Mouse (Mus musculus) stomach, postnatal 0 days (tissue): ENCODE data around the gene Rab11fip4. TPM values are rescaled to one million over a fixed set of nuclear protein-coding genes. Genes with fewer than 3 reads are reported as not detected.

Source experiments
- ATAC-seq: fragments of 200-750 bp; cut with Nextera tagmentation; 2 replicates; pipeline ENCODE4 v1.8.0; 2017; ENCODE audit not compliant: low FRiP score, low TSS enrichment
- DNase-seq: peaks from one replicate; pipeline ENCODE4 v3.0.0-alpha.2; 2016; ENCODE audit warnings: low spot score
- H3K27ac ChIP-seq: fragments of 300-500 bp; sonication (generic); replicated peaks from 2 replicates; pipeline ENCODE4 v1.5.1; 2014; ENCODE audit warnings: mild to moderate bottlenecking, control low read depth
- H3K27me3 ChIP-seq: fragments of 300-500 bp; sonication (generic); 2 replicates; pipeline ENCODE4 v1.6.1; 2014; ENCODE audit warnings: low read length; ENCODE audit not compliant: control insufficient read depth, insufficient read depth
- H3K36me3 ChIP-seq: fragments of 300-500 bp; sonication (generic); 2 replicates; pipeline ENCODE4 v1.6.1; 2014; ENCODE audit warnings: low read length, mixed read lengths; ENCODE audit not compliant: control insufficient read depth, insufficient read depth
- H3K4me1 ChIP-seq: fragments of 300-500 bp; sonication (generic); replicated peaks from 2 replicates; pipeline ENCODE4 v1.6.1; 2014; ENCODE audit warnings: antibody characterized with exemption; ENCODE audit not compliant: control insufficient read depth, insufficient read depth
- H3K4me2 ChIP-seq: fragments of 300-500 bp; sonication (generic); replicated peaks from 2 replicates; pipeline ENCODE4 v1.6.1; 2014; ENCODE audit warnings: low read depth, mild to moderate bottlenecking, control low read depth, moderate library complexity
- H3K4me3 ChIP-seq: fragments of 300-500 bp; sonication (generic); 2 replicates; pipeline ENCODE4 v1.5.1; 2014; ENCODE audit warnings: low read depth, low read length, control low read depth
- H3K9ac ChIP-seq: fragments of 300-500 bp; sonication (generic); 2 replicates; pipeline ENCODE4 v1.6.1; 2014; ENCODE audit warnings: mild to moderate bottlenecking, low read length, control low read depth, mixed read lengths
- H3K9me3 ChIP-seq: fragments of 300-500 bp; sonication (generic); 2 replicates; pipeline ENCODE4 v1.6.1; 2016; ENCODE audit warnings: low read length; ENCODE audit not compliant: control insufficient read depth
- CTCF ChIP-seq: IDR thresholded peaks from 2 replicates; pipeline ENCODE4 v1.5.1; 2016; ENCODE audit warnings: antibody characterized with exemption, low read depth, mild to moderate bottlenecking, moderate library complexity
- EP300 ChIP-seq: optimal IDR thresholded peaks from 2 replicates; pipeline ENCODE3; 2016; ENCODE audit warnings: antibody characterized with exemption
- WGBS: fragments of 180-500 bp; shearing (Covaris S2); extraction: QIAGEN DNeasy Blood & Tissue Kit; methylation state at CpG from one replicate; pipeline ENCODE4 v1.1.7; 2014; 5-methylcytosine and 5-hydroxymethylcytosine counted together
- microRNA counts: library from miRNA; unstranded; fragments of <30 nt; microRNA quantifications from one replicate; lab custom pipeline; 2015
- microRNA-seq: library from miRNA; unstranded; fragments of <30 nt; microRNA quantifications from one replicate; pipeline ENCODE4, GENCODE M21; 2016
- polyA plus RNA-seq: library from polyadenylated mRNA; unstranded; fragments of >200 nt; fragmentation: Nextera tagmentation; extraction: Ambion mirVana; gene quantifications from 2 replicates; pipeline ENCODE4 v1.2.1, GENCODE M21; 2015

Gene Rab11fip4
- polyA plus RNA-seq, 1 experiment from 2014 or later, result 0.98 TPM

- TF ChIP-seq EP300 (no peak), CTCF (no peak)
- 74% methylated on average over 6 of the region's 6 CpGs for WGBS
- Histone ChIP-seq H3K27ac (peak overlapping the region; percentile 88), H3K27me3 (no peaks in the 10 kb centered on the region), H3K9me3 (no peaks in the 10 kb centered on the region), H3K4me3 (no peak overlapping the region), H3K36me3 (0 out of 2 replicates have a peak, but pooled peaks cover 3% of the 10 kb centered on the region), H3K9ac (no peak overlapping the region), H3K4me2 (no peak overlapping the region), H3K4me1 (peaks cover 13% of the 10 kb centered on the region)
- DNase-seq (no peak), ATAC-seq (no peak)
These were observed 147.0 kb downstream of the Rab11fip4 start for GRCm38 (mm10) chr11:79737865-79738502.

DNA sequence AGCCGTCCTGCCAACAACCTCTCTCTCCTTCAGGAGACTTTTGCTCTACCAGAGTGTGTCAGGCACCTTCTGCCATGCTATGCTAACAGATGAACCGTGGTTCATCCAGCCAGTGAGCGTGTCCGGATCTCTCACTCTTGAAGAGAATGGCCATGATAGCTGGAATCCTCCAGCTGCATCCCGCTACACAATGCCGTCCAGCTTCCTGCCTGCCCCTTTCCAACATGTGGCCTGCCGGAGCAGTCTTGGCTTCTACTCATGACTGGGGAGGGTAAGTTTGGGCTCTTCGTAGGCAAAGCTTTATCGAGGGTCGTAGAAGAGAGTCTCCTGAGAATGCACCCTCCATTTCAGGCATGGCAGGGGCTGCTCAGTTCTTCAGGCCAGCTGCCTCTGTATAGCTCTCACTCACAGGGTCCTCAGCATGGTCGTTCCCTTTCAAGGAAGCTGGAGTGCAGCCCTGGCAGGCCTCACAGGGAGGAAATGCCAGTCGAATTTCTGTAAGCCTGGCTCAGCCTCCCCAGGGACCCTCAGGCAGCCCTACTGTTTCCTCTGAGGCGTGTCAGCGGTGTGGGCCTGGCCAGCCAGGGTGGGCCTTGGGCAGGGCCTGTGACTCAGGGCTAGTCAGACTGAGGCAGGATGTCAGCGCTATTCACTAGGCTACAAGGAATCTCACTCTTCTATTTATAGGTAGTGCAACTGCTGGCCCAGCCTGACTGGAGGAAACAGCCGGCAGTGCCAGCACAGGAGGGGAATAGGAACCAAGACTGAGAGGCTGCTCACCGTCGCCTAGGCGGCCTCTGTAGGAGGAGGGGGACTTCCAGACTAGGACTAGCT, 147.9 kb downstream of the Rab11fip4 start:
- peak; percentile 57 for DNase-seq
- no peak overlapping the region for H3K4me3 ChIP-seq
- peaks cover 13% of the 10 kb centered on the region for H3K4me1 ChIP-seq
- ATAC-seq, result peak; percentile 89
- 0 out of 2 replicates have a peak, but pooled peaks cover 3% of the 10 kb centered on the region for H3K36me3 ChIP-seq
- no peaks in the 10 kb centered on the region for H3K27me3 ChIP-seq
- TF ChIP-seq CTCF (no peak), EP300 (no peak)
- no peaks in the 10 kb centered on the region for H3K9me3 ChIP-seq
- no peak overlapping the region for H3K4me2 ChIP-seq
- 50% methylated on average over 19 of the region's 19 CpGs for WGBS
- H3K9ac ChIP-seq, result 0 out of 2 replicates have a peak overlapping the region, but pooled peaks have one; percentile 35
- H3K27ac ChIP-seq, result peak overlapping the region; percentile 88

DNA sequence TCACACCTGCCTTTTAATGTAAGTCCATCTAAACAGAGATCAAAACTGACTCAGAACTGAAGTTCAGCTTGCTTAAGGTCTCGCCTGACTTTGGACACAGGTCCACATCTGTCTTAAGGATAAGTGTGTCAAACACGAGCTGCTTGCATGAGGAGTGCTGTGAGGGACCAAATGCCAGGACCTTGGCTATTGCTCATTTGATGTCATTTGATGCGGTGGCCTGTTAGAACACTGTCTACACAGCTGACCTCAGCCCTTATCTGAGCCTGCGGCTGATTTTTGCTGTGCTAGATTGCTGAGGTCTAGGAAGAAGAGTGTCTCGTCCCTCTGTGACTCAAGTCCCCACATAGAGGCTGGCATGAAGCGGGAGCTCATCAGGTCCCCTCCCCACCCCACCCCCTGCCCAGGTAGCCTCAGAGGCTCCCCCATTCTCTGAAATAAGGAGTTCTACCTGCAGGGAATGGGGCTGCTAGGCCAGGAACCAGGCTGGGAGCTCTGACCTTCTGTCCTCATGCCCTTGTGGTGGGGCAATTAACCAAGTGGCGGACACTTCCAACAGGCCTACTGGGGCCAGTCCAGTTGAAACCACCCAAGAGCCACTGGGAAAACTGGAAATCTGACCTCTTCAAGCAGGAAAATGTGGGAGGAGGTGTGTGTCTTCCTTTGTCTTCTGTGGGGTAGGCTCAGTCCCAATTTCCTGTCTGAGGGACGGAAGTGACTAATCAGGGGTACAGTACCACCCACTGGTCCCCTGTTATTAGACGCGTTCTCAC, 149.9 kb downstream of the Rab11fip4 start:
- Histone ChIP-seq H3K36me3 (no peaks in the 10 kb centered on the region), H3K4me3 (no peak overlapping the region), H3K4me2 (no peak overlapping the region), H3K9me3 (no peaks in the 10 kb centered on the region), H3K27ac (no peak overlapping the region), H3K9ac (no peak overlapping the region), H3K4me1 (peaks cover 13% of the 10 kb centered on the region), H3K27me3 (no peaks in the 10 kb centered on the region)
- TF ChIP-seq EP300 (no peak), CTCF (no peak)
- DNase-seq (no peak), ATAC-seq (no peak)
- 80% methylated on average over 10 of the region's 10 CpGs for WGBS

DNA sequence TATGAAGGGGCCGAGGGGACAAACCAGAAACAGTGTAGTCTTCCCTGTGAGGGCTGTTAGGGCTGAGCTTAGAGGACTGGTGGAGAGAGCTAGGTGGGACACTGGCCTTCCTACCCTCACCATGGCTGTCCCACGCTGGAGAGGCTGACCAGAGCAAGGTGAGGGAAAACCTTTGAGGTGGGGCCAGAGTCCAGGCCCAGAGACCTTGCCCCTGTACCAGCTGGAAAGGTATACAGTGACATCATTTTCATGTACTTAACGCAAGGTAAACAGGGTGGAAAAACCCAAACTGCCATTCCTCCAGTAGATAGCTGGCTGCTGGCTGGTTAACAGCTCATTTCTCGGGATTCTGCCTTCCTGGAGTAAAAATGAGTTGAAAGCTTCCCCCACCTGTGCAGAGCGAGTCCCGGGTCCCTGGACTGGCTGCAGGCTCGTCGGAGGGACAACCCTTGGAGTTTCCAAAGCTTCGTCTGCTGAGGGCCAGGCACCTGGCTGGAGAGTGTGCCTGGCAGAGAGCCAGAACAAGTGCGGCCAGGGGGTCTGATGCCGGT, 155.6 kb downstream of the Rab11fip4 start:
- WGBS, result 62% methylated on average over 11 of the region's 11 CpGs
- H3K9me3 ChIP-seq, result no peaks in the 10 kb centered on the region
- H3K27ac ChIP-seq, result peak overlapping the region; percentile 63; the same call in 1 of the 2 replicates
- no peak overlapping the region; the same call in 1 of the 2 replicates for H3K9ac ChIP-seq
- ATAC-seq (peak; percentile 90), DNase-seq (peak; percentile 54)
- no peaks in the 10 kb centered on the region for H3K36me3 ChIP-seq
- TF ChIP-seq EP300 (no peak), CTCF (no peak)
- H3K27me3 ChIP-seq, result no peaks in the 10 kb centered on the region
- no peak overlapping the region for H3K4me3 ChIP-seq
- H3K4me1 ChIP-seq, result no peaks in the 10 kb centered on the region
- peak overlapping the region; percentile 32; the same call in 1 of the 2 replicates for H3K4me2 ChIP-seq

MicroRNA genes within 50 kb of the gene (microRNA counts, 519-probe panel; counts per million panel counts)
- microRNA mmu-miR-193 (lab: Ali Mortazavi, UCI) (4,259 counts per million, percentile 37 among the panel's probes with 10 or more counts), microRNA mmu-miR-365 (lab: Ali Mortazavi, UCI) (5,682 counts per million, percentile 70 among the panel's probes with 10 or more counts)

Small RNA genes lying within 50 kb of the gene (microRNA-seq; reads per million reads assigned to microRNA genes)
- 57.6 reads per million, percentile 37 among the genes with 10 or more reads in this experiment for gene Mir193a
- 3.9 reads per million, percentile 4 among the genes with 10 or more reads in this experiment for gene Mir365-2

Other genes with a start within 250 kb of the Rab11fip4 start
- 0.27 and 0.30 TPM in 2 replicates for gene Omg, start 87.1 kb upstream of the Rab11fip4 start, polyA plus RNA-seq
- 0.27 and 0.53 TPM in 2 replicates for gene Evi2b, start 67.5 kb upstream of the Rab11fip4 start, polyA plus RNA-seq
- gene Evi2, start 60.6 kb upstream of the Rab11fip4 start, polyA plus RNA-seq, result 0.05 and 0.28 TPM in 2 replicates
- 3.0 and 4.5 TPM in 2 replicates for gene Evi2a, start 60.6 kb upstream of the Rab11fip4 start, polyA plus RNA-seq